Mouse (Mus musculus): Measurements from ENCODE around the gene Slc7a11.

DNA sequence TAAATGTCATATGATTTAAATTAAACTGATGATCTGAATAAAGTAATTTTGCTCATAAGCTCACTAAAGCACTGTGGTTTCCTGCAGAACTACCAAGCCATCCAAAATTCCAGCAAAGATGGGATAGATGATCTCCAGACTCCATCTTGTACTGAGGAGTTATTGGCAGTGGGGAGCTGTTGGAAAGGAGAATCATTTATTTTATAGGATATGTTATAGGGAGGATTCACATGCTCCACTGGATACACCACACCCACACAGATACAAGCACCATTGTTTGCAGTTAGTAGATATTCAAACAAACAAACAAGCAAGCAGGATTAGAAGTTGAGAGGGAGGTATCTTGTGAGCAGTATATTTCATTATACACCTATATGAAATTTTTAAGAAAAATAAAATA, 399.3 kb downstream of the Slc7a11 start:
- TF ChIP-seq CTCF (IDR thresholded peaks at IDR 0.05; ENCODE audit: low read depth) (no peak), EP300 (IDR thresholded peaks at IDR 0.05; ENCODE audit: low read depth) (no peak)

All from liver, embryonic 14.5 days (tissue).